Mouse (Mus musculus): ENCODE measurements at regions not wholly inside any gene's neighbourhood (a gene's known extent, or its start where the extent isn't known, plus 50 kb on each side); places are given as distances from the start of the nearest gene placed in this dataset.
"Not testable (repeated sequence)": the region's sequence is repeated elsewhere in the genome, so short reads cannot be mapped to it uniquely, and the experiment has no call there.

- Histone ChIP-seq H3K9ac (ENCODE audit: low read length) (no peak overlapping the region), H3K27ac (ENCODE audit: low read depth, low read length) (no peak overlapping the region), H3K27me3 (ENCODE audit: control insufficient read depth, insufficient read depth, low read length) (no peaks in the 10 kb centered on the region), H3K4me2 (no peak overlapping the region), H3K36me3 (ENCODE audit: control insufficient read depth, insufficient read depth, low read length) (no peaks in the 10 kb centered on the region), H3K4me3 (ENCODE audit: low read depth, low read length) (no peak overlapping the region), H3K4me1 (ENCODE audit: control insufficient read depth, insufficient read depth, low read length) (0 out of 2 replicates have a peak, but pooled peaks cover 3% of the 10 kb centered on the region), H3K9me3 (ENCODE audit: control insufficient read depth, low read length) (no peaks in the 10 kb centered on the region)
- ATAC-seq (ENCODE audit: low FRiP score): no peak
- 91% methylated on average over 1 of the region's 1 CpGs for WGBS
- DNase-seq (ENCODE audit: low spot score, missing footprints): no peak
Observed at GRCm38 (mm10) chr15:62257110-62257667, 1334.4 kb upstream of the A1bg start.

GRCm38 (mm10) chr15:62255571-62255970, 1332.8 kb upstream of the A1bg start:
- 88% methylated on average over 5 of the region's 5 CpGs for WGBS
- no peak overlapping the region for H3K27ac ChIP-seq (ENCODE audit: low read depth, low read length)
- H3K4me1 ChIP-seq (ENCODE audit: control insufficient read depth, insufficient read depth, low read length): 0 out of 2 replicates have a peak, but pooled peaks cover 3% of the 10 kb centered on the region
- no peaks in the 10 kb centered on the region for H3K9me3 ChIP-seq (ENCODE audit: control insufficient read depth, low read length)
- H3K4me3 ChIP-seq (ENCODE audit: low read depth, low read length): no peak overlapping the region
- H3K27me3 ChIP-seq (ENCODE audit: control insufficient read depth, insufficient read depth, low read length): no peaks in the 10 kb centered on the region
- no peak for ATAC-seq (ENCODE audit: low FRiP score)
- H3K9ac ChIP-seq (ENCODE audit: low read length): no peak overlapping the region
- no peaks in the 10 kb centered on the region for H3K36me3 ChIP-seq (ENCODE audit: control insufficient read depth, insufficient read depth, low read length)
- DNase-seq (ENCODE audit: low spot score, missing footprints): no peak
- no peak overlapping the region for H3K4me2 ChIP-seq

- WGBS: 87% methylated on average over 4 of the region's 4 CpGs
- no peaks in the 10 kb centered on the region for H3K36me3 ChIP-seq (ENCODE audit: control insufficient read depth, insufficient read depth, low read length)
- H3K9me3 ChIP-seq (ENCODE audit: control insufficient read depth, low read length): no peaks in the 10 kb centered on the region
- DNase-seq (ENCODE audit: low spot score, missing footprints) (no peak), ATAC-seq (ENCODE audit: low FRiP score) (no peak)
- no peak overlapping the region for H3K9ac ChIP-seq (ENCODE audit: low read length)
- 0 out of 2 replicates have a peak, but pooled peaks cover 3% of the 10 kb centered on the region for H3K4me1 ChIP-seq (ENCODE audit: control insufficient read depth, insufficient read depth, low read length)
- H3K27ac ChIP-seq (ENCODE audit: low read depth, low read length): no peak overlapping the region
- H3K4me2 ChIP-seq: no peak overlapping the region
- H3K27me3 ChIP-seq (ENCODE audit: control insufficient read depth, insufficient read depth, low read length): no peaks in the 10 kb centered on the region
- H3K4me3 ChIP-seq (ENCODE audit: low read depth, low read length): no peak overlapping the region
Observed at GRCm38 (mm10) chr15:62253724-62254123, 1330.9 kb upstream of the A1bg start.

GRCm38 (mm10) chr15:62252078-62252833, 1329.4 kb upstream of the A1bg start:
- not testable (repeated sequence) for H3K4me3 ChIP-seq (ENCODE audit: low read depth, low read length); H3K27ac ChIP-seq (ENCODE audit: low read depth, low read length); ATAC-seq (ENCODE audit: low FRiP score); H3K9me3 ChIP-seq (ENCODE audit: control insufficient read depth, low read length); H3K4me2 ChIP-seq; DNase-seq (ENCODE audit: low spot score, missing footprints); H3K9ac ChIP-seq (ENCODE audit: low read length); H3K4me1 ChIP-seq (ENCODE audit: control insufficient read depth, insufficient read depth, low read length); H3K27me3 ChIP-seq (ENCODE audit: control insufficient read depth, insufficient read depth, low read length); H3K36me3 ChIP-seq (ENCODE audit: control insufficient read depth, insufficient read depth, low read length)
- WGBS: 87% methylated on average over 2 of the region's 2 CpGs

GRCm38 (mm10) chr15:62249436-62249835, 1326.6 kb upstream of the A1bg start:
- Histone ChIP-seq H3K27me3 (ENCODE audit: control insufficient read depth, insufficient read depth, low read length) (no peaks in the 10 kb centered on the region), H3K4me1 (ENCODE audit: control insufficient read depth, insufficient read depth, low read length) (no peaks in the 10 kb centered on the region), H3K4me2 (no peak overlapping the region), H3K36me3 (ENCODE audit: control insufficient read depth, insufficient read depth, low read length) (no peaks in the 10 kb centered on the region), H3K4me3 (ENCODE audit: low read depth, low read length) (no peak overlapping the region), H3K9me3 (ENCODE audit: control insufficient read depth, low read length) (no peaks in the 10 kb centered on the region), H3K9ac (ENCODE audit: low read length) (no peak overlapping the region), H3K27ac (ENCODE audit: low read depth, low read length) (no peak overlapping the region)
- WGBS: 76% methylated on average over 4 of the region's 4 CpGs
- DNase-seq (ENCODE audit: low spot score, missing footprints): no peak
- no peak for ATAC-seq (ENCODE audit: low FRiP score)

- WGBS: 82% methylated on average over 4 of the region's 4 CpGs
- no peaks in the 10 kb centered on the region for H3K27me3 ChIP-seq (ENCODE audit: control insufficient read depth, insufficient read depth, low read length)
- H3K4me3 ChIP-seq (ENCODE audit: low read depth, low read length): no peak overlapping the region
- H3K9ac ChIP-seq (ENCODE audit: low read length): no peak overlapping the region
- H3K4me1 ChIP-seq (ENCODE audit: control insufficient read depth, insufficient read depth, low read length): no peaks in the 10 kb centered on the region
- ATAC-seq (ENCODE audit: low FRiP score): no peak
- no peaks in the 10 kb centered on the region for H3K36me3 ChIP-seq (ENCODE audit: control insufficient read depth, insufficient read depth, low read length)
- H3K4me2 ChIP-seq: no peak overlapping the region
- H3K27ac ChIP-seq (ENCODE audit: low read depth, low read length): no peak overlapping the region
- no peak for DNase-seq (ENCODE audit: low spot score, missing footprints)
- H3K9me3 ChIP-seq (ENCODE audit: control insufficient read depth, low read length): no peaks in the 10 kb centered on the region
Observed at GRCm38 (mm10) chr15:62246561-62247079, 1323.8 kb upstream of the A1bg start.

- H3K4me3 ChIP-seq (ENCODE audit: low read depth, low read length): no peak overlapping the region
- ATAC-seq (ENCODE audit: low FRiP score): no peak
- H3K4me1 ChIP-seq (ENCODE audit: control insufficient read depth, insufficient read depth, low read length): no peaks in the 10 kb centered on the region
- no peaks in the 10 kb centered on the region for H3K27me3 ChIP-seq (ENCODE audit: control insufficient read depth, insufficient read depth, low read length)
- H3K9ac ChIP-seq (ENCODE audit: low read length): no peak overlapping the region
- H3K27ac ChIP-seq (ENCODE audit: low read depth, low read length): no peak overlapping the region
- no peaks in the 10 kb centered on the region for H3K36me3 ChIP-seq (ENCODE audit: control insufficient read depth, insufficient read depth, low read length)
- no peak overlapping the region for H3K4me2 ChIP-seq
- H3K9me3 ChIP-seq (ENCODE audit: control insufficient read depth, low read length): no peaks in the 10 kb centered on the region
- no peak for DNase-seq (ENCODE audit: low spot score, missing footprints)
- 80% methylated on average over 1 of the region's 1 CpGs for WGBS
Observed at GRCm38 (mm10) chr15:62245237-62245636, 1322.4 kb upstream of the A1bg start.

GRCm38 (mm10) chr15:62244819-62245218, 1322.0 kb upstream of the A1bg start:
- Histone ChIP-seq H3K36me3 (ENCODE audit: control insufficient read depth, insufficient read depth, low read length) (no peaks in the 10 kb centered on the region), H3K4me1 (ENCODE audit: control insufficient read depth, insufficient read depth, low read length) (no peaks in the 10 kb centered on the region), H3K4me3 (ENCODE audit: low read depth, low read length) (no peak overlapping the region), H3K27me3 (ENCODE audit: control insufficient read depth, insufficient read depth, low read length) (no peaks in the 10 kb centered on the region), H3K9me3 (ENCODE audit: control insufficient read depth, low read length) (no peaks in the 10 kb centered on the region), H3K4me2 (no peak overlapping the region), H3K9ac (ENCODE audit: low read length) (no peak overlapping the region), H3K27ac (ENCODE audit: low read depth, low read length) (no peak overlapping the region)
- no peak for ATAC-seq (ENCODE audit: low FRiP score)
- WGBS: 95% methylated on average over 3 of the region's 3 CpGs
- no peak for DNase-seq (ENCODE audit: low spot score, missing footprints)

GRCm38 (mm10) chr15:62240031-62240430, 1317.2 kb upstream of the A1bg start:
- Histone ChIP-seq H3K27me3 (ENCODE audit: control insufficient read depth, insufficient read depth, low read length) (no peaks in the 10 kb centered on the region), H3K36me3 (ENCODE audit: control insufficient read depth, insufficient read depth, low read length) (no peaks in the 10 kb centered on the region), H3K4me1 (ENCODE audit: control insufficient read depth, insufficient read depth, low read length) (no peaks in the 10 kb centered on the region), H3K4me3 (ENCODE audit: low read depth, low read length) (no peak overlapping the region), H3K9ac (ENCODE audit: low read length) (no peak overlapping the region), H3K9me3 (ENCODE audit: control insufficient read depth, low read length) (no peaks in the 10 kb centered on the region), H3K27ac (ENCODE audit: low read depth, low read length) (no peak overlapping the region), H3K4me2 (no peak overlapping the region)
- DNase-seq (ENCODE audit: low spot score, missing footprints) (no peak), ATAC-seq (ENCODE audit: low FRiP score) (no peak)
- 94% methylated on average over 3 of the region's 3 CpGs for WGBS
